Mouse (Mus musculus): Measurements from ENCODE around the gene Bcl2l15.

The Bcl2l15 gene

GRCm38 (mm10) chr3:103864200-103864599 lies 31.8 kb downstream of the Bcl2l15 start:
- in situ Hi-C loops (cut with MboI; ENCODE audit: low sequenced_read_pairs), result no loop called here

GRCm38 (mm10) chr3:103867424-103867971 lies 35.1 kb downstream of the Bcl2l15 start:
- in situ Hi-C loops (cut with MboI; ENCODE audit: low sequenced_read_pairs), result no loop called here

GRCm38 (mm10) chr3:103868008-103868407 lies 35.6 kb downstream of the Bcl2l15 start:
- in situ Hi-C loops (cut with MboI; ENCODE audit: low sequenced_read_pairs), result no loop called here

GRCm38 (mm10) chr3:103872663-103873098 lies 40.3 kb downstream of the Bcl2l15 start:
- in situ Hi-C loops (cut with MboI; ENCODE audit: low sequenced_read_pairs), result no loop called here

- in situ Hi-C loops (cut with MboI; ENCODE audit: low sequenced_read_pairs), result no loop called here
Observed at GRCm38 (mm10) chr3:103874329-103874728, 41.9 kb downstream of the Bcl2l15 start.

- in situ Hi-C loops (cut with MboI; ENCODE audit: low sequenced_read_pairs), result no loop called here
Observed at GRCm38 (mm10) chr3:103885946-103886345, 53.5 kb downstream of the Bcl2l15 start.

- in situ Hi-C loops (cut with MboI; ENCODE audit: low sequenced_read_pairs), result no loop called here
Observed at GRCm38 (mm10) chr3:103887581-103887980, 55.2 kb downstream of the Bcl2l15 start.

GRCm38 (mm10) chr3:103893374-103893773 lies 61.0 kb downstream of the Bcl2l15 start:
- in situ Hi-C loops (cut with MboI; ENCODE audit: low sequenced_read_pairs), result no loop called here

All from CH12F3 (cell line).